Mouse (Mus musculus): ENCODE data around the gene Gfra4.

DNA sequence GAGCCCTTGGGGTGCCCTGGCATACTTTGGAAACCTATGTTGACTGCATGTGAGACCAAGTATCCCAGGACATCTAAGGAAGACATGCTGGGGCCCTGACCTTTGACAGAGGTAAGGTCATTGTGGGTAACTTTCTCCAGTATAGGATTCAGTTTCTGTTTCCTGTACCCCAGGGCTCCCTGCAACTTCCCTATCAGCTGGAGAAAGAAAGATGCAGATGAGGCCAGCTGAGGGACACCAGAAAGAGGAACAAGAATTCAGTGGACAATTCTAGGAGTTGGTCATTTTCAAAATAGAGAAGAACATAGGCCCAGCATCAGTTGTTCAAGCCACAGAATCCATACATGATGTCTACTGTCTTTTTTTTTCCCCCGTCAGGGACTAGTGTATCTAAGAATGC lies 46.7 kb upstream of the Gfra4 start:
- TF ChIP-seq POLR2A (IDR thresholded peaks at IDR 0.05; ENCODE audit: insufficient read depth, low read depth, low read length) (no peak), CTCF (IDR thresholded peaks at IDR 0.05) (no peak), EP300 (IDR thresholded peaks at IDR 0.05; ENCODE audit: insufficient read depth, low read depth, low read length) (no peak)

Measured in heart, adult 2 months (tissue).